Mouse (Mus musculus) limb, embryonic 13.5 days (tissue): ENCODE measurements around the gene Art5. TPM values are rescaled to one million over a fixed set of nuclear protein-coding genes. Genes with fewer than 3 reads are reported as not detected.
A peak's percentile ranks its signal among the peaks of the same experiment; 100 is the strongest.
"Not testable (repeated sequence)": the region's sequence is repeated elsewhere in the genome, so short reads cannot be mapped to it uniquely, and the experiment has no call there.

Experiments
- ATAC-seq: fragments of 200-750 bp; cut with Nextera tagmentation; 2 replicates; pipeline ENCODE4 v1.8.0; 2017; ENCODE audit warnings: low read depth, moderate number of reproducible peaks, moderate TSS enrichment; ENCODE audit not compliant: low FRiP score
- H3K27ac ChIP-seq: fragments of 300-500 bp; sonication (generic); 2 replicates; pipeline ENCODE4 v1.5.1; 2015; ENCODE audit warnings: inconsistent platforms, mild to moderate bottlenecking, moderate library complexity
- H3K27me3 ChIP-seq: fragments of 300-500 bp; sonication (generic); 2 replicates; pipeline ENCODE4 v1.6.1; 2015; ENCODE audit warnings: mild to moderate bottlenecking, inconsistent platforms
- H3K36me3 ChIP-seq: fragments of 300-500 bp; sonication (generic); 2 replicates; pipeline ENCODE4 v1.6.1; 2015; ENCODE audit warnings: inconsistent platforms, mild to moderate bottlenecking, moderate library complexity
- H3K4me1 ChIP-seq: fragments of 300-500 bp; sonication (generic); 2 replicates; pipeline ENCODE4 v1.6.1; 2015; ENCODE audit warnings: inconsistent platforms
- H3K4me2 ChIP-seq: fragments of 300-500 bp; sonication (generic); replicated peaks from 2 replicates; pipeline ENCODE4 v1.6.1; 2015; ENCODE audit warnings: inconsistent platforms, mild to moderate bottlenecking, moderate library complexity
- H3K4me3 ChIP-seq: fragments of 300-500 bp; sonication (generic); 2 replicates; pipeline ENCODE4 v1.5.1; 2015; ENCODE audit warnings: moderate library complexity, mild to moderate bottlenecking, inconsistent platforms
- H3K9ac ChIP-seq: fragments of 300-500 bp; sonication (generic); 2 replicates; pipeline ENCODE4 v1.6.1; 2015; ENCODE audit warnings: mild to moderate bottlenecking, inconsistent platforms
- H3K9me3 ChIP-seq: fragments of 300-500 bp; sonication (generic); 2 replicates; pipeline ENCODE4 v1.6.1; 2016; ENCODE audit warnings: inconsistent platforms
- WGBS: fragments of 180-500 bp; shearing (Covaris S2); methylation state at CpG from one replicate; pipeline ENCODE4 v1.1.7; 2015; 5-methylcytosine and 5-hydroxymethylcytosine counted together
- polyA plus RNA-seq: library from polyadenylated mRNA; unstranded; fragments of >200 nt; fragmentation: Nextera tagmentation; extraction: Ambion mirVana; gene quantifications from 2 replicates; pipeline ENCODE4 v1.2.1, GENCODE M21; 2015

Art5 gene
- polyA plus RNA-seq, 1 experiment from 2014 or later: 4.7 TPM

DNA sequence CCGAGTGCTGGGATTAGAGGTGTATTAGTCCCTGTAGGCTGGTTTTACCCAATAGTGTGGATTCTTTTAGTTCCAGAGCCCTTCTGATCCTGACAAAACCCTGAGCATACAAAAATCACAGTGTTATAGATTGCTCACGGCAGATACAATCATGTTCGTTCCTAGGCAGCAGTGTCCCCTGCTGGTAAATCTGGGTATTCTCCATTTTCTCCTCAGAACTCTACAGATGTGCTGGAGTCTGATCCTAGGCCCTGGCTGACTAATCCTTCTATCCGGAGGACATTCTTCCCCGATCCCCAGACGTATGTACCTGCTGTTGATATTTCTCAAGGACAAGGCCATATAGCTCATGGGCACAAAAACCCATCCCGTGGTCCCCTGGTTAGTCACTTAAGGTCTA, 30.8 kb downstream of the Art5 start:
- Histone ChIP-seq H3K36me3 (peaks cover 93% of the 10 kb centered on the region), H3K4me2 (no peak overlapping the region), H3K9me3 (no peaks in the 10 kb centered on the region), H3K27me3 (no peaks in the 10 kb centered on the region), H3K4me3 (no peak overlapping the region), H3K27ac (no peak overlapping the region), H3K9ac (no peak overlapping the region), H3K4me1 (no peaks in the 10 kb centered on the region)
- ATAC-seq: no peak
- WGBS: 77% methylated on average over 7 of the region's 7 CpGs

DNA sequence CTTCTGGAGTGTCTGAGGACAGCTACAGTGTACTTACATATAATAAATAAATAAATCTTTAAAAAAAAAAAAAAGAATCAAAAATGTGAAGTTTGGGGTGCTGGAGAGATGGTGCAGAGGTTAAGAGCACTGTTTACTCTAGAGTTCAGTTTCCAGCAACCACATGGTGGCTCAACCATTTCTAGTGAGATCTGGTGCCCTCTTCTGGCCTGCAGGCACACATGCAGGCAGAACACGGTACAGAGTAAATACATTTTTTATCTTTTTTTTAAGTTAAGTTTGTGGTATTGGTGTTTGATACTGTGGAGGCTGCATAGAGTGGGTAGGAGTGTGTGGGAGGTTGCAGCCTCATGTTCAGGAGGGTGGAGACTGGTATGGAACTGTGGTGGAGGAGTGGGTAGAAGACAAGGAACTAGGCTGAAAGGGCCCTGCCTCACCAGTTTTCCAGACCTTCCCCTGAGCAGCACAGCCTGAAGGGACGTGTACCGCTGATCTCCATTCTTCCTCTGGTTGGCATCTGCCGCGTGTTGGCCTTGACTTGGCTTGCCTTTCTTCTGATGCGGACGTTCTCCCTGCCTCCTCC, 32.5 kb downstream of the Art5 start:
- Histone ChIP-seq H3K27ac (no peak overlapping the region), H3K9ac (no peak overlapping the region), H3K4me1 (no peaks in the 10 kb centered on the region), H3K36me3 (peaks cover 92% of the 10 kb centered on the region), H3K4me3 (no peak overlapping the region), H3K4me2 (no peak overlapping the region), H3K27me3 (no peaks in the 10 kb centered on the region), H3K9me3 (no peaks in the 10 kb centered on the region)
- no peak for ATAC-seq
- 85% methylated on average over 7 of the region's 7 CpGs for WGBS

DNA sequence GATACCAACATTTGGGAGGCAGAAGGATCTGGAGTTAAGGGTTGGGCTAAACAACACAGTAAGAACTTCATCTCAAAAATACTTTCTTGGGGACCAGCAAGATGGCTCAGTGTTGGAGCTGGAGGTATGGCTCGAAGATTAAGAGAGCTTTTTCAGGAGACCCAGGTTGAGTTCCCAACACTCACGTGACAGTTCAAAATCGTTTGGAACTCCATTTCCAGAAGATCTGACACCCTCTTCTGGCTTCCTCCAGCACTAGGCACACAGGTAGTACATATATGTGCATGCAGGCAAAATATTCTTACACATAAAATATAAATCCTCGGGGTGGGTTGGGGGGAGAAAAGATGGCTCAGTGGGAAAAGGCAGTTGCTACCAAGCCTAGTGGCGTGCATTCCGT, 42.9 kb downstream of the Art5 start:
- Histone ChIP-seq H3K4me3 (peak overlapping the region; percentile 60), H3K27ac (no peak overlapping the region), H3K36me3 (peaks cover 19% of the 10 kb centered on the region), H3K4me1 (peaks cover 22% of the 10 kb centered on the region), H3K27me3 (no peaks in the 10 kb centered on the region), H3K9ac (peak overlapping the region; percentile 71), H3K4me2 (peak overlapping the region; percentile 74), H3K9me3 (no peaks in the 10 kb centered on the region)
- no peak for ATAC-seq
- WGBS: 76% methylated on average over 6 of the region's 6 CpGs

DNA sequence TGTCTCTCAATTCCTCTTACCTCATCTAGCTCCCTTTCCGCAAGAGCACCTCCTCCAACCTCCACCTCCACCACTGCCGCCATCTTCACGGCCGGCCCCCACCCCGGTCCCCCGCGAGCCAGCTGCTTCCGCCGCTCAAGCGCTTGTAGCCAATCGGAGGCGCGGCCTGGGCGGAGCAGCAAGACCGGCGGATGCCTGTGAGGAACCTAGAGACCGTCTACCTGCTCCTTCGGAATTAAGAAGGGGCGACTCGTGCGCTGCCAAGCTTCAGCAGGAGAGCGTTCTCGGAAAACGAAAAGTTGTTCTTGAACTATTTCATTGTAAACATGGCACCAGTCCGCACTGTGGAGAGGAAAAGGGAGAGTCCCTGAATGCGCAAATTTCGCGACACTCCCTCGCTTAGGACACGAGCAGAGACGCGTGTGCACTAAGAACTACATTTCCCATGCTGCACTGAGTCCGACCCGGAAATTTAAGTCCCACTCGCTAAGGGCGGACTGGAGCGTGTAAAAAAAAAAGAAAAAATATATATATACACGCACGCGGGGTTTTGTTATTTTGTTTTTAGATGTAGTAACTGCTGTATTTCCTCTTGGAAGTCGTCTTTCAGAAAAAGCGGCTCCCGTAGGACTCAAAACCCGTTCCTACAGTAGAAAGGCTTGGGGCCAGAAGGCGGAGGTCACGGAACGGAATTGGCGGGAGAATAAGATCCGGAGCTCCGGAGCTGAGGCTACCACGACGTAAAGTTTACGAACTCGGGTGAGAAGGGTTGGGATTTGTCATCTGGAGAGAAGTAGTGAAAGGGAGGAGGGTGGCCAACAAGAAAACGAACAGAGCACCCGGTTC, 44.0 kb downstream of the Art5 start, which contains the start of the genes Rnf121, Xndc1 and Xntrpc:
TSS of gene Rnf121 (minus strand) at position 424 of the 846 bp plus-strand sequence.
TSS of gene Xndc1 (plus strand) at position 466 of the 846 bp plus-strand sequence.
TSS of gene Xntrpc (plus strand) at position 668 of the 846 bp plus-strand sequence.
- Histone ChIP-seq H3K36me3 (peaks cover 15% of the 10 kb centered on the region), H3K4me2 (peak within 1 kb of the TSS; percentile 74), H3K27me3 (no peaks in the 10 kb centered on the region), H3K9me3 (no peaks in the 10 kb centered on the region), H3K9ac (peak within 1 kb of the TSS; percentile 71), H3K4me1 (peaks cover 22% of the 10 kb centered on the region), H3K4me3 (peak within 1 kb of the TSS; percentile 60), H3K27ac (peak within 1 kb of the TSS; percentile 72)
- under 1% methylated on average over 56 of the region's 56 CpGs for WGBS
- peak; percentile 99 for ATAC-seq

DNA sequence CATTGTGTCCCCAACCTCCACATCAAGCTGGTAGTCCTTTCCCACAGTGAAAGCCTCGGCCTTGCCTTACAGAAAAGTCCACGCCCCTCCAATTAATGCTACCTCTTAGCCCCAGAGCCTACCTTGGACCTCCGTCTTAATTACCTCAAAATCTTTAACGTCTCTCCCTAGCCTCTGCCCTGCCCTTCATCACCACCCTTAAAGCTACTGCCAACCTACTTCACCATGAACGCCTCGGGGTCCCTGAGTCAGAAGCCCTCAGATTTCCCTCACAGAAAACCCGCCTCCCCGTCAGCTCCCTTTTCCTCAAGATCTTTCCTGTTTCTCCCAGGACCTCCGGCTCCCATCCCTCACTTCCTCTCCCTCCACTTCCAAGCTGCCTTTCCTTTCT, 44.6 kb downstream of the Art5 start:
- ATAC-seq: peak; percentile 15; the same call in 1 of the 2 replicates
- Histone ChIP-seq H3K4me1 (peaks cover 22% of the 10 kb centered on the region), H3K36me3 (peaks cover 16% of the 10 kb centered on the region), H3K4me2 (peak overlapping the region; percentile 74), H3K9me3 (no peaks in the 10 kb centered on the region), H3K27me3 (no peaks in the 10 kb centered on the region), H3K4me3 (peak overlapping the region; percentile 60), H3K9ac (peak overlapping the region; percentile 71), H3K27ac (peak overlapping the region; percentile 72; the same call in 1 of the 2 replicates)
- under 1% methylated on average over 9 of the region's 9 CpGs for WGBS

DNA sequence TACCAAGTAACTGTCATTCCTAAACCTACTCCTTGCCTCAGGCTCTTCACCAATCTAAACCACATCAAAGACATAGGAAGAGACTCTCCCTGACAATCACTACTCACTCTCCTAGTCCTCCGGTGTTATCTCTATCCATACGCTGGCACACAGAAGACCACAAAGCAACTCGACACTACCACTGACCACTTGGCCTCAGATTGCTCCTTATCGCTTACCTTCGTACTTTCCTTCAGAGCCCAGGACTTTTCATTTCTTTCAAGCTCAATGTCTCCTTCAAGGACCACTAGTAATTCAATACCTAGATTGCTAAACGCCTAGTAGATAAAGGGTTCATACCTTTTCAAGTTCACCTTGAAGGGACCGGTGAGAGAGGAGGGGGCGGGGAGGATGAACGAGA, 45.4 kb downstream of the Art5 start:
- peaks cover 23% of the 10 kb centered on the region for H3K36me3 ChIP-seq
- 88% methylated on average over 9 of the region's 9 CpGs for WGBS
- H3K9ac ChIP-seq: peak overlapping the region; percentile 71; the same call in 1 of the 2 replicates
- no peak for ATAC-seq
- no peak overlapping the region for H3K27ac ChIP-seq
- H3K4me1 ChIP-seq: peaks cover 22% of the 10 kb centered on the region
- H3K4me3 ChIP-seq: peak overlapping the region; percentile 60
- H3K4me2 ChIP-seq: peak overlapping the region; percentile 74
- H3K27me3 ChIP-seq: no peaks in the 10 kb centered on the region
- H3K9me3 ChIP-seq: no peaks in the 10 kb centered on the region

DNA sequence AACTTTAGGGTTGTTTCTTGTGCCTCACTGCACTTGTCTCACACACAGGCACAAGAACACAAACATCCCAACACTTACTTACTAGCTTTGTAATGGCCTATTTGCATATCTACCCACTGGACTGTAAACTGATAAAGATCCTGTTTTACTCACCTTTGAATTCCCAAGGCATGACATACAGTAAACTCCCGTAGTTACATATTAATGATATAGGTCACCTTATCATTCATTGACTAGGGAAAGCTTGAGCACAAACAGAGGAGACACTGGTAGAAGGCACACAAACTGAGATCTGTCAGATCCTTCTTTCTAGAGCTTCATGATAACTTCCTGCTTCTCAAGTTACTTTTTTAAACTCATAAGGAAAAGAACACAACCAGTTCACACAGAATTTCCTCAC, 47.1 kb downstream of the Art5 start:
- Histone ChIP-seq H3K27me3 (no peaks in the 10 kb centered on the region), H3K9ac (no peak overlapping the region), H3K4me3 (no peak overlapping the region), H3K4me1 (peaks cover 22% of the 10 kb centered on the region), H3K4me2 (no peak overlapping the region), H3K36me3 (peaks cover 25% of the 10 kb centered on the region), H3K9me3 (no peaks in the 10 kb centered on the region), H3K27ac (no peak overlapping the region)
- ATAC-seq: no peak
- WGBS: 98% methylated on average over 1 of the region's 1 CpGs

DNA sequence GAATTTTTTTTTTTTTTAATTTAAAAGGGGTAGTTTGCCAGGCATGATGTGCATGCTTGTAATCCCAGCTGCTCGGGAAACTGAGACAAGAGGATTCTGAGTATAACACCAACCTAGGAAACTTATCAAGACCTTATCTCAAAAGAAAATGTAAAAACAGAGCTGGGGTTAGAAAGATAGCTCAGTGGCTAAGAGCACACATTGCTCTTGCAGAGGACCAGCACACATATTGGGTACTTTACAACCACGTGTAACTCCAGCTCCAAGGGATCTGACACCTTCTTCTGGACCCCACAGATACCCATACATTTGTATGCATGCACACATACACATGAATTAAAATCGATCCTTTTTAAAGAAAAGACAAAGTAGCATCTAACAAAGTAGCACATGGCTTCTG, 47.9 kb downstream of the Art5 start:
- Histone ChIP-seq H3K36me3 (peaks cover 31% of the 10 kb centered on the region), H3K9ac (no peak overlapping the region), H3K9me3 (no peaks in the 10 kb centered on the region), H3K4me2 (no peak overlapping the region), H3K4me1 (peaks cover 18% of the 10 kb centered on the region), H3K27me3 (no peaks in the 10 kb centered on the region), H3K27ac (no peak overlapping the region), H3K4me3 (no peak overlapping the region)
- ATAC-seq: no peak
- WGBS: 90% methylated on average over 3 of the region's 3 CpGs

DNA sequence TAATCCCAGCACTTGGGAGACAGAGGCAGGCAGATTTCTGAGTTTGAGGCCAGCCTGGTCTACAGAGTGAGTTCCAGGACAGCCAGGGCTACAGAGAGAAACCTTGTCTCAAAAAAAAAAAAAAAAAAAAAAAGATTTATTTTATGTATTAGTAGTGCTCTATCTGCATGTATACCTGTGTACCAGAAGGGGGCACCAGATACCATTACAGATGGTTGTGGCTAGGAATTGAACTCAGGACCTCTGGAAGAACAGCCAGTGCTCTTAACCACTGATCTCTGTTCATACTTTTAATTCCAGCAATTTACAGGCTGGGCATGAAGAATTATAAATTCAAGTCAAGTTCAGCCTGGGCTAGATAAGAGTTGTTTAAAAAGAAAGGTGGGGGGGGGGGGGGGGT, 60.8 kb downstream of the Art5 start:
- not testable (repeated sequence) for H3K4me1 ChIP-seq, H3K9me3 ChIP-seq, H3K9ac ChIP-seq, H3K27ac ChIP-seq, H3K4me2 ChIP-seq, ATAC-seq, H3K4me3 ChIP-seq, H3K27me3 ChIP-seq
- H3K36me3 ChIP-seq: peaks cover 18% of the 10 kb centered on the region

Other genes with a start within 250 kb of the Art5 start
- gene Anapc15, start 245.8 kb downstream of the Art5 start, polyA plus RNA-seq: 70.6 and 71.6 TPM in 2 replicates
- gene Folr1, start 238.7 kb downstream of the Art5 start, polyA plus RNA-seq: 0.52 and 0.64 TPM in 2 replicates
- gene Lamtor1, start 203.6 kb downstream of the Art5 start, polyA plus RNA-seq: 160 and 162 TPM in 2 replicates
- gene Tomt, start 203.1 kb downstream of the Art5 start, polyA plus RNA-seq: 0.29 and 0.68 TPM in 2 replicates
- 8.2 and 13.4 TPM in 2 replicates for gene Lrrc51, start 175.6 kb downstream of the Art5 start, polyA plus RNA-seq
- gene Numa1, start 175.4 kb downstream of the Art5 start, polyA plus RNA-seq: 85.7 and 96.2 TPM in 2 replicates
- 3.6 and 3.9 TPM in 2 replicates for gene Il18bp, start 90.8 kb downstream of the Art5 start, polyA plus RNA-seq
- gene Rnf121, start 44.0 kb downstream of the Art5 start, polyA plus RNA-seq: 34.1 and 34.4 TPM in 2 replicates
- gene Xndc1, start 44.0 kb downstream of the Art5 start, polyA plus RNA-seq: 44.1 and 45.1 TPM in 2 replicates
- 2.3 TPM in 2 replicates for gene Xntrpc, start 43.8 kb downstream of the Art5 start, polyA plus RNA-seq
- gene Trpc2, start 26.4 kb downstream of the Art5 start, polyA plus RNA-seq: not detected in 2 replicates
- gene Art1, start 7.7 kb downstream of the Art5 start, polyA plus RNA-seq: 16.8 and 16.9 TPM in 2 replicates
- gene Chrna10, start 7.3 kb upstream of the Art5 start, polyA plus RNA-seq: not detected in 2 replicates
- gene Nup98, start 100.7 kb upstream of the Art5 start, polyA plus RNA-seq: 38.2 and 42.9 TPM in 2 replicates
- 82.3 and 88.6 TPM in 2 replicates for gene Pgap2, start 100.7 kb upstream of the Art5 start, polyA plus RNA-seq
- gene Rhog, start 146.6 kb upstream of the Art5 start, polyA plus RNA-seq: 56.7 and 57.8 TPM in 2 replicates
- 23.7 and 25.2 TPM in 2 replicates for gene Stim1, start 158.3 kb upstream of the Art5 start, polyA plus RNA-seq